Mouse (Mus musculus) kidney, embryonic 16.5 days (tissue): ENCODE data around the gene 4930558K02Rik. TPM values are rescaled to one million over a fixed set of nuclear protein-coding genes. Genes with fewer than 3 reads are reported as not detected.
A peak's percentile ranks its signal among the peaks of the same experiment; 100 is the strongest.

ENCODE experiments used
- ATAC-seq: fragments of 200-750 bp; cut with Nextera tagmentation; 2 replicates; pipeline ENCODE4 v1.8.0; 2017; ENCODE audit warnings: moderate TSS enrichment; ENCODE audit not compliant: low FRiP score, low TSS enrichment
- H3K27ac ChIP-seq: fragments of 300-500 bp; sonication (generic); 2 replicates; pipeline ENCODE4 v1.5.1; 2014; ENCODE audit warnings: low read length
- H3K27me3 ChIP-seq: fragments of 300-500 bp; sonication (generic); 2 replicates; pipeline ENCODE4 v1.6.1; 2014; ENCODE audit warnings: low read length, control low read depth, mixed read lengths; ENCODE audit not compliant: insufficient read depth
- H3K36me3 ChIP-seq: fragments of 300-500 bp; sonication (generic); 2 replicates; pipeline ENCODE4 v1.6.1; 2014; ENCODE audit warnings: low read length, control low read depth, mixed read lengths; ENCODE audit not compliant: insufficient read depth
- H3K4me1 ChIP-seq: fragments of 300-500 bp; sonication (generic); 2 replicates; pipeline ENCODE4 v1.6.1; 2014; ENCODE audit warnings: low read length, control low read depth, mixed read lengths; ENCODE audit not compliant: insufficient read depth
- H3K4me2 ChIP-seq: fragments of 300-500 bp; sonication (generic); replicated peaks from 2 replicates; pipeline ENCODE4 v1.6.1; 2014; ENCODE audit warnings: low read depth, low read length
- H3K4me3 ChIP-seq: fragments of 300-500 bp; sonication (generic); 2 replicates; pipeline ENCODE4 v1.5.1; 2014; ENCODE audit warnings: mild to moderate bottlenecking, low read length
- H3K9ac ChIP-seq: fragments of 300-500 bp; sonication (generic); replicated peaks from 2 replicates; pipeline ENCODE4 v1.6.1; 2014; ENCODE audit warnings: low read length
- H3K9me3 ChIP-seq: fragments of 300-500 bp; sonication (generic); 2 replicates; pipeline ENCODE4 v1.6.1; 2016; ENCODE audit warnings: low read length, control low read depth
- WGBS: fragments of 180-500 bp; shearing (Covaris S2); extraction: QIAGEN DNeasy Blood & Tissue Kit; methylation state at CpG from one replicate; pipeline ENCODE4 v1.1.7; 2014; 5-methylcytosine and 5-hydroxymethylcytosine counted together
- polyA plus RNA-seq: library from polyadenylated mRNA; unstranded; fragments of >200 nt; fragmentation: Nextera tagmentation; extraction: Ambion mirVana; gene quantifications from 2 replicates; pipeline ENCODE4 v1.2.1, GENCODE M21; 2015

Gene 4930558K02Rik
- polyA plus RNA-seq, 1 experiment from 2014 or later = not detected

- H3K4me1 ChIP-seq = peaks cover 24% of the 10 kb centered on the region
- H3K4me2 ChIP-seq = peak overlapping the region; percentile 44
- H3K27me3 ChIP-seq = no peaks in the 10 kb centered on the region
- peak overlapping the region; percentile 50; the same call in 1 of the 2 replicates for H3K27ac ChIP-seq
- no peaks in the 10 kb centered on the region for H3K9me3 ChIP-seq
- WGBS = 4% methylated on average over 4 of the region's 4 CpGs
- no peak overlapping the region for H3K4me3 ChIP-seq
- H3K9ac ChIP-seq = peak overlapping the region; percentile 50; the same call in 1 of the 2 replicates
- peak; percentile 49; the same call in 1 of the 2 replicates for ATAC-seq
- H3K36me3 ChIP-seq = no peaks in the 10 kb centered on the region
Observed at GRCm38 (mm10) chr1:161999882-162000371, 20.5 kb upstream of the 4930558K02Rik start.

- H3K9ac ChIP-seq = no peak overlapping the region
- no peak overlapping the region for H3K4me3 ChIP-seq
- H3K4me1 ChIP-seq = peaks cover 18% of the 10 kb centered on the region
- no peak overlapping the region for H3K4me2 ChIP-seq
- WGBS = 32% methylated on average over 5 of the region's 5 CpGs
- 0 out of 2 replicates have a peak overlapping the region, but pooled peaks have one; percentile 38 for H3K27ac ChIP-seq
- H3K36me3 ChIP-seq = no peaks in the 10 kb centered on the region
- H3K9me3 ChIP-seq = no peaks in the 10 kb centered on the region
- no peaks in the 10 kb centered on the region for H3K27me3 ChIP-seq
- no peak for ATAC-seq
Observed at GRCm38 (mm10) chr1:161999338-161999737, 19.9 kb upstream of the 4930558K02Rik start.

- Histone ChIP-seq H3K4me2 (no peak overlapping the region), H3K36me3 (no peaks in the 10 kb centered on the region), H3K27me3 (no peaks in the 10 kb centered on the region), H3K9ac (no peak overlapping the region), H3K4me3 (no peak overlapping the region), H3K9me3 (no peaks in the 10 kb centered on the region), H3K27ac (no peak overlapping the region), H3K4me1 (peaks cover 12% of the 10 kb centered on the region)
- ATAC-seq = no peak
- WGBS = 55% methylated on average over 4 of the region's 4 CpGs
Observed at GRCm38 (mm10) chr1:161998781-161999180, 19.3 kb upstream of the 4930558K02Rik start.

DNA sequence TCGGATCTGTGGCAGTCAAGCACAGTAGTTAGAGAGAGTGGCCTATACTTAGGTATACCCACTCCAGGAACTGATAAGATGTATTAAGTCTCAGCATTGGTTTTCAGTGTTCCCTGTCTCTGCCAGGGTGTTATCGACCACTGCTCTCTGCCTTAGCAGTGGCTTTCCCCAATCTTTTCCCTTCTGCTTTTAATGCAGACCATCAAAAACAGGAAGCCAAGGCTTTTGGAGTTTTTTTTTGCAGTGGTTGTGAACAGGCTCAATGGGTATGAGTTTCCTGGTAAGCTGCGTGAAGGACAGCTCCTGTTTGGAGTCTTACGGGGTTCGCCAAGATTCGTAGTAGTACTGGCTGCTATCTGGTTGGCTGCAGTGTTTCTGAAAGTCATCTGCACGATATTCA is 13.0 kb upstream of the 4930558K02Rik start:
- H3K27me3 ChIP-seq = no peaks in the 10 kb centered on the region
- H3K9ac ChIP-seq = no peak overlapping the region
- no peak overlapping the region for H3K27ac ChIP-seq
- H3K36me3 ChIP-seq = no peaks in the 10 kb centered on the region
- ATAC-seq = no peak
- no peak overlapping the region for H3K4me3 ChIP-seq
- H3K4me2 ChIP-seq = no peak overlapping the region
- peaks cover 16% of the 10 kb centered on the region for H3K4me1 ChIP-seq
- H3K9me3 ChIP-seq = no peaks in the 10 kb centered on the region
- 89% methylated on average over 7 of the region's 7 CpGs for WGBS

DNA sequence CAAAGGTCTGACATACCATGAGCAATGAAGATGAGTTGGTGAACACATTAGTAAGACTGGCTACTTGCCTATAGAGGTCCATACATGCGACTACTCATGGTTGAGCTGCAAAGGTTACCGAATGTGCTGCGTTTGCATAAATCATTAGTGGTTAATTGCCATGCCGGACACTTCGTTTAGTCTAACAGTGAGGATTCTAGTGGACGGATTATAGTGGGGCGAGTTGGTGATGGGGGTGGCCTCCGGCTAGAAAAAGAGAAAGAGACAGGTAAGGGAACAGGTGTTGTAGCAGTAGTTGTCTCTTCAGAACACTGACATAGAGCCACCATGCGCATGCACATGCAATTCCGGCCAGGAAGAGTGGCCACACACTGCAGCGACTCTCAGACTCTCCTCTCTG is 12.4 kb upstream of the 4930558K02Rik start:
- WGBS = 78% methylated on average over 11 of the region's 11 CpGs
- ATAC-seq = no peak

DNA sequence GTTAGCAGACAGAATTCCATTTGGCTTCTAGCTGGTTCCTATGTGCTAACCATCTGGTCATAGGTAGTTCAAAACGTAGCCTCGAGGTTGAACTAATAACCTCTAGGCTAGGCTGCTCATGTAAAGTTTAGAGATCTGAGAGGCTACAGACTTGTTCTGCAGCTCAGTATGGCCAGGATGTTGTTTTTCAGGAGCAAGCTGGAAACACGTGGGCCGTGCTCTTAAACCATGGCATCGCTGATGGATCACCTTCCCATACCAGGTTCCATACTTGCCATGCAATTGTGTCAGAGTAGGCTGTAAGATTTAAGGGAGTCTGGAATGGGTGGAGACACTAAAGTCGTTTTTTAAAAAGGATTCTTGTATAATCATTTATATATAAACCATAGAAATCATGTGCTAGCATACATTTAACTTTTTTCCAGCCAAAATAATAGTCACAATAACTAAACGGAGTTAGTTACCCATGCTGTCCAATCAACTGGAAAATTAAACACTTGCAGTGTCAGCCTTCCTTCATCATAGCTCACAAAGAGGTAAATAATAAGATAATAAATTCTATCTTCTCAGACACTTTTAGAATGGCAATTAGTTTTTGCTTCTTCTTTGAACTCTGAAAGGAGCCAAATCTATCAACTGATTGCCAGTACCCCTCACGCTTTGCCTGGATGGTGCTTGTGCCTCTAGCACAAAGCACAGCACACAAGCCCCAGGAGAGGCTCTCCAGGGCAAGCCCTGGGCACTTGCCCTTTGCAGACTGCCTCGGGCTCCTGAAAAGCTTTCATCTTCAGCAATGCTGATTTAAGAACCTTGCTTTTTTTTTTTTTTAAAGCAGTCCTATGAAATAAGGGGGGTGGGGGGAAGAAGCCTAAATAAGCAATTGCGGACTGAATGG is 11.5 kb upstream of the 4930558K02Rik start:
- Histone ChIP-seq H3K9me3 (no peaks in the 10 kb centered on the region), H3K36me3 (no peaks in the 10 kb centered on the region), H3K27me3 (no peaks in the 10 kb centered on the region), H3K4me3 (no peak overlapping the region), H3K4me1 (peaks cover 16% of the 10 kb centered on the region), H3K9ac (no peak overlapping the region), H3K4me2 (0 out of 2 replicates have a peak overlapping the region, but pooled peaks have one; percentile 2), H3K27ac (0 out of 2 replicates have a peak overlapping the region, but pooled peaks have one; percentile 34)
- WGBS = 17% methylated on average over 10 of the region's 10 CpGs
- ATAC-seq = peak; percentile 79; the same call in 1 of the 2 replicates

More for the DNA sequence above, 12.4 kb upstream of the 4930558K02Rik start:
- H3K4me3 ChIP-seq = no peak overlapping the region
- no peaks in the 10 kb centered on the region for H3K36me3 ChIP-seq
- peaks cover 16% of the 10 kb centered on the region for H3K4me1 ChIP-seq
- H3K4me2 ChIP-seq = no peak overlapping the region
- no peak overlapping the region for H3K9ac ChIP-seq
- H3K9me3 ChIP-seq = no peaks in the 10 kb centered on the region
- no peak overlapping the region for H3K27ac ChIP-seq
- H3K27me3 ChIP-seq = no peaks in the 10 kb centered on the region

GRCm38 (mm10) chr1:161983979-161984566 is 4.6 kb upstream of the 4930558K02Rik start:
- Histone ChIP-seq H3K9ac (no peak overlapping the region), H3K9me3 (no peaks in the 10 kb centered on the region), H3K27ac (peak overlapping the region; percentile 23; the same call in 1 of the 2 replicates), H3K4me3 (no peak overlapping the region), H3K36me3 (no peaks in the 10 kb centered on the region), H3K4me1 (peaks cover 28% of the 10 kb centered on the region), H3K4me2 (no peak overlapping the region), H3K27me3 (no peaks in the 10 kb centered on the region)
- 18% methylated on average over 4 of the region's 4 CpGs for WGBS
- no peak for ATAC-seq

DNA sequence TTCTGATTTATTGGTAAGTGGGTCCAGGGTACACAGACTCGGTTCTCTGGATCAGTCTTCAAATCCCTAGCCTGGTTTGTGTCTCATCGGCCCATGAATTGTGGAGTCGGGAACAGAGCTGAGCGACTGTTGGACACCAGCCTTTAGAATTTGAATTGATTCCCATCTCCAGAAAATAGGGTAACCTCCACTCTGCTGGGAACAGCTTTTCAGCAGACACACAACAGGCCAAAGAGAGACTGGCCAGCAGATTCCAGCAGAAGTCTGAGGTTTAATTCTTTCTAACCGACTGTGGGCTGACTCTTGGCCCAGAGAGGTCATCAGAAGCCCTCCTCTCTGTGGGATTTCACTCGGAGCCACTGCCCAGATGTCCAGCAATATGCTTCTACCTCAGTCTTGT is 4.0 kb upstream of the 4930558K02Rik start:
- Histone ChIP-seq H3K9ac (no peak overlapping the region), H3K4me2 (no peak overlapping the region), H3K36me3 (no peaks in the 10 kb centered on the region), H3K9me3 (no peaks in the 10 kb centered on the region), H3K4me3 (no peak overlapping the region), H3K27me3 (no peaks in the 10 kb centered on the region), H3K4me1 (peaks cover 28% of the 10 kb centered on the region), H3K27ac (peak overlapping the region; percentile 46; the same call in 1 of the 2 replicates)
- 0 out of 2 replicates have a peak, but pooled peaks have one; percentile 42 for ATAC-seq
- WGBS = 49% methylated on average over 6 of the region's 6 CpGs

GRCm38 (mm10) chr1:161980626-161981298 is 1.3 kb upstream of the 4930558K02Rik start:
- 77% methylated on average over 9 of the region's 9 CpGs for WGBS
- Histone ChIP-seq H3K4me1 (peaks cover 44% of the 10 kb centered on the region), H3K4me2 (no peak overlapping the region), H3K36me3 (no peaks in the 10 kb centered on the region), H3K4me3 (no peak overlapping the region), H3K27me3 (no peaks in the 10 kb centered on the region), H3K27ac (no peak overlapping the region), H3K9ac (no peak overlapping the region), H3K9me3 (no peaks in the 10 kb centered on the region)
- no peak for ATAC-seq
